Mouse (Mus musculus) gastrocnemius, adult 18-20 months (tissue): ENCODE measurements at regions not wholly inside any gene's neighbourhood (a gene's known extent, or its start where the extent isn't known, plus 50 kb on each side); places are given as distances from the start of the nearest gene placed in this dataset.
A peak's percentile ranks its signal among the peaks of the same experiment; 100 is the strongest.
"Not testable (repeated sequence)": the region's sequence is repeated elsewhere in the genome, so short reads cannot be mapped to it uniquely, and the experiment has no call there.

ENCODE experiments used
- DNase-seq: peaks from one replicate; pipeline ENCODE4 v3.0.0; 2021; ENCODE audit warnings: low spot score

- no peak for DNase-seq
These were observed 151.3 kb upstream of the Nrip1 start for GRCm38 (mm10) chr16:76524921-76525320.

- DNase-seq: no peak
These were observed 147.5 kb upstream of the Nrip1 start for GRCm38 (mm10) chr16:76521142-76521541.

GRCm38 (mm10) chr16:76520643-76520993, 147.0 kb upstream of the Nrip1 start:
- no peak for DNase-seq

- DNase-seq: no peak
These were observed 146.4 kb upstream of the Nrip1 start for GRCm38 (mm10) chr16:76519911-76520642.

GRCm38 (mm10) chr16:76510861-76511260, 137.2 kb upstream of the Nrip1 start:
- no peak for DNase-seq

- no peak for DNase-seq
These were observed 135.6 kb upstream of the Nrip1 start for GRCm38 (mm10) chr16:76509109-76509650.

GRCm38 (mm10) chr16:76507191-76507746, 133.6 kb upstream of the Nrip1 start:
- DNase-seq: peak; percentile 28

- no peak for DNase-seq
These were observed 132.6 kb upstream of the Nrip1 start for GRCm38 (mm10) chr16:76506240-76506639.

- no peak for DNase-seq
These were observed 126.2 kb upstream of the Nrip1 start for GRCm38 (mm10) chr16:76499686-76500400.

- no peak for DNase-seq
These were observed 124.6 kb upstream of the Nrip1 start for GRCm38 (mm10) chr16:76498233-76498632.

- no peak for DNase-seq
These were observed 123.6 kb upstream of the Nrip1 start for GRCm38 (mm10) chr16:76497041-76497808.

GRCm38 (mm10) chr16:76483419-76483818, 109.8 kb upstream of the Nrip1 start:
- no peak for DNase-seq

GRCm38 (mm10) chr16:76481966-76482365, 108.3 kb upstream of the Nrip1 start:
- no peak for DNase-seq

- no peak for DNase-seq
These were observed 103.8 kb upstream of the Nrip1 start for GRCm38 (mm10) chr16:76477474-76477873.

- no peak for DNase-seq
These were observed 100.9 kb upstream of the Nrip1 start for GRCm38 (mm10) chr16:76474481-76474880.

- no peak for DNase-seq
These were observed 98.8 kb upstream of the Nrip1 start for GRCm38 (mm10) chr16:76472386-76472785.

GRCm38 (mm10) chr16:76471081-76471480, 97.5 kb upstream of the Nrip1 start:
- no peak for DNase-seq

- DNase-seq: no peak
These were observed 85.9 kb upstream of the Nrip1 start for GRCm38 (mm10) chr16:76459521-76459920.

GRCm38 (mm10) chr16:76456300-76456599, 82.6 kb upstream of the Nrip1 start:
- DNase-seq: not testable (repeated sequence)

- DNase-seq: no peak
These were observed 82.1 kb upstream of the Nrip1 start for GRCm38 (mm10) chr16:76455499-76456299.
